Mouse (Mus musculus): ENCODE results near the gene Cdh13. TPM values are rescaled to one million over a fixed set of nuclear protein-coding genes. Genes with fewer than 3 reads are reported as not detected.

Gene Cdh13
- polyA plus RNA-seq, 1 experiment = 9.4 TPM

GRCm38 (mm10) chr8:118455245-118455644 lies 171.7 kb downstream of the Cdh13 start:
- Histone ChIP-seq H3ac (ENCODE audit: control insufficient read depth, insufficient read length, low read depth) (no peak overlapping the region), H3K4me3 (ENCODE audit: insufficient read depth, poor library complexity, severe bottlenecking) (no peak overlapping the region), H3K79me3 (ENCODE audit: low read depth) (no peaks in the 10 kb centered on the region), H3K27me3 (ENCODE audit: control insufficient read depth, insufficient read depth, insufficient read length) (no peaks in the 10 kb centered on the region), H3K79me2 (ENCODE audit: control insufficient read depth, insufficient read depth) (no peaks in the 10 kb centered on the region), H3K36me3 (ENCODE audit: control insufficient read depth, insufficient read depth) (no peaks in the 10 kb centered on the region)
- no peak for TF ChIP-seq USF1 (IDR thresholded peaks at IDR 0.05; ENCODE audit: low read depth)
- TF ChIP-seq MYOD1 (IDR thresholded peaks at IDR 0.05; ENCODE audit: control insufficient read depth, insufficient read length, low read depth) = no peak
- no peak for TF ChIP-seq FOSL1 (IDR thresholded peaks at IDR 0.05; ENCODE audit: insufficient read depth, low read length, poor library complexity, severe bottlenecking)

GRCm38 (mm10) chr8:118465330-118465948 lies 181.9 kb downstream of the Cdh13 start:
- Histone ChIP-seq H3K36me3 (ENCODE audit: control insufficient read depth, insufficient read depth) (no peaks in the 10 kb centered on the region), H3K79me3 (ENCODE audit: low read depth) (no peaks in the 10 kb centered on the region), H3K27me3 (ENCODE audit: control insufficient read depth, insufficient read depth, insufficient read length) (no peaks in the 10 kb centered on the region), H3K4me3 (ENCODE audit: insufficient read depth, poor library complexity, severe bottlenecking) (no peak overlapping the region), H3ac (ENCODE audit: control insufficient read depth, insufficient read length, low read depth) (no peak overlapping the region), H3K79me2 (ENCODE audit: control insufficient read depth, insufficient read depth) (no peaks in the 10 kb centered on the region)
- no peak for TF ChIP-seq CTCF (IDR thresholded peaks at IDR 0.05; ENCODE audit: control insufficient read depth, insufficient read depth, insufficient read length)
- TF ChIP-seq FOSL1 (IDR thresholded peaks at IDR 0.05; ENCODE audit: insufficient read depth, low read length, poor library complexity, severe bottlenecking) = no peak
- TF ChIP-seq MYOD1 (IDR thresholded peaks at IDR 0.05; ENCODE audit: control insufficient read depth, insufficient read length, low read depth) = no peak
- no peak for TF ChIP-seq USF1 (IDR thresholded peaks at IDR 0.05; ENCODE audit: low read depth)
- no peak for TF ChIP-seq MAX (IDR thresholded peaks at IDR 0.05)
- no peak for TF ChIP-seq MYOG (IDR thresholded peaks at IDR 0.05; ENCODE audit: control insufficient read depth, extremely low read depth, insufficient read length)
- no peak for TF ChIP-seq CEBPB (IDR thresholded peaks at IDR 0.05; ENCODE audit: low read depth)

GRCm38 (mm10) chr8:118477587-118477986 lies 194.1 kb downstream of the Cdh13 start:
- Histone ChIP-seq H3K4me3 (ENCODE audit: insufficient read depth, poor library complexity, severe bottlenecking) (no peak overlapping the region), H3K36me3 (ENCODE audit: control insufficient read depth, insufficient read depth) (no peaks in the 10 kb centered on the region), H3K79me2 (ENCODE audit: control insufficient read depth, insufficient read depth) (no peaks in the 10 kb centered on the region), H3K79me3 (ENCODE audit: low read depth) (no peaks in the 10 kb centered on the region), H3ac (ENCODE audit: control insufficient read depth, insufficient read length, low read depth) (no peak overlapping the region), H3K27me3 (ENCODE audit: control insufficient read depth, insufficient read depth, insufficient read length) (no peaks in the 10 kb centered on the region)
- TF ChIP-seq CTCF (IDR thresholded peaks at IDR 0.05; ENCODE audit: control insufficient read depth, insufficient read depth, insufficient read length) (no peak), MYOD1 (IDR thresholded peaks at IDR 0.05; ENCODE audit: control insufficient read depth, insufficient read length, low read depth) (no peak), USF1 (IDR thresholded peaks at IDR 0.05; ENCODE audit: low read depth) (no peak), MAX (IDR thresholded peaks at IDR 0.05) (no peak), MYOG (IDR thresholded peaks at IDR 0.05; ENCODE audit: control insufficient read depth, extremely low read depth, insufficient read length) (no peak), FOSL1 (IDR thresholded peaks at IDR 0.05; ENCODE audit: insufficient read depth, low read length, poor library complexity, severe bottlenecking) (no peak), CEBPB (IDR thresholded peaks at IDR 0.05; ENCODE audit: low read depth) (no peak)

- no peaks in the 10 kb centered on the region for H3K36me3 ChIP-seq (ENCODE audit: control insufficient read depth, insufficient read depth)
- no peaks in the 10 kb centered on the region for H3K79me3 ChIP-seq (ENCODE audit: low read depth)
- no peak overlapping the region for H3ac ChIP-seq (ENCODE audit: control insufficient read depth, insufficient read length, low read depth)
- no peaks in the 10 kb centered on the region for H3K27me3 ChIP-seq (ENCODE audit: control insufficient read depth, insufficient read depth, insufficient read length)
- H3K79me2 ChIP-seq (ENCODE audit: control insufficient read depth, insufficient read depth) = no peaks in the 10 kb centered on the region
- H3K4me3 ChIP-seq (ENCODE audit: insufficient read depth, poor library complexity, severe bottlenecking) = no peak overlapping the region
- TF ChIP-seq FOSL1 (IDR thresholded peaks at IDR 0.05; ENCODE audit: insufficient read depth, low read length, poor library complexity, severe bottlenecking) (no peak), CEBPB (IDR thresholded peaks at IDR 0.05; ENCODE audit: low read depth) (no peak), MYOD1 (IDR thresholded peaks at IDR 0.05; ENCODE audit: control insufficient read depth, insufficient read length, low read depth) (no peak), CTCF (IDR thresholded peaks at IDR 0.05; ENCODE audit: control insufficient read depth, insufficient read depth, insufficient read length) (no peak), USF1 (IDR thresholded peaks at IDR 0.05; ENCODE audit: low read depth) (no peak), MYOG (IDR thresholded peaks at IDR 0.05; ENCODE audit: control insufficient read depth, extremely low read depth, insufficient read length) (no peak), MAX (IDR thresholded peaks at IDR 0.05) (no peak)
Measured at GRCm38 (mm10) chr8:118488735-118489134, 205.2 kb downstream of the Cdh13 start.

- Histone ChIP-seq H3K79me3 (ENCODE audit: low read depth) (no peaks in the 10 kb centered on the region), H3ac (ENCODE audit: control insufficient read depth, insufficient read length, low read depth) (no peak overlapping the region), H3K79me2 (ENCODE audit: control insufficient read depth, insufficient read depth) (no peaks in the 10 kb centered on the region), H3K36me3 (ENCODE audit: control insufficient read depth, insufficient read depth) (no peaks in the 10 kb centered on the region), H3K27me3 (ENCODE audit: control insufficient read depth, insufficient read depth, insufficient read length) (no peaks in the 10 kb centered on the region), H3K4me3 (ENCODE audit: insufficient read depth, poor library complexity, severe bottlenecking) (no peak overlapping the region)
- TF ChIP-seq MYOD1 (IDR thresholded peaks at IDR 0.05; ENCODE audit: control insufficient read depth, insufficient read length, low read depth) (no peak), MYOG (IDR thresholded peaks at IDR 0.05; ENCODE audit: control insufficient read depth, extremely low read depth, insufficient read length) (no peak), CEBPB (IDR thresholded peaks at IDR 0.05; ENCODE audit: low read depth) (no peak), CTCF (IDR thresholded peaks at IDR 0.05; ENCODE audit: control insufficient read depth, insufficient read depth, insufficient read length) (no peak)
Measured at GRCm38 (mm10) chr8:118502509-118502908, 219.0 kb downstream of the Cdh13 start.

GRCm38 (mm10) chr8:118509426-118509825 lies 225.9 kb downstream of the Cdh13 start:
- Histone ChIP-seq H3K27me3 (ENCODE audit: control insufficient read depth, insufficient read depth, insufficient read length) (no peaks in the 10 kb centered on the region), H3K36me3 (ENCODE audit: control insufficient read depth, insufficient read depth) (no peaks in the 10 kb centered on the region), H3ac (ENCODE audit: control insufficient read depth, insufficient read length, low read depth) (no peak overlapping the region), H3K79me3 (ENCODE audit: low read depth) (no peaks in the 10 kb centered on the region), H3K4me3 (ENCODE audit: insufficient read depth, poor library complexity, severe bottlenecking) (no peak overlapping the region), H3K79me2 (ENCODE audit: control insufficient read depth, insufficient read depth) (no peaks in the 10 kb centered on the region)
- TF ChIP-seq MYOG (IDR thresholded peaks at IDR 0.05; ENCODE audit: control insufficient read depth, extremely low read depth, insufficient read length) (no peak), FOSL1 (IDR thresholded peaks at IDR 0.05; ENCODE audit: insufficient read depth, low read length, poor library complexity, severe bottlenecking) (no peak), USF1 (IDR thresholded peaks at IDR 0.05; ENCODE audit: low read depth) (no peak), MAX (IDR thresholded peaks at IDR 0.05) (no peak), MYOD1 (IDR thresholded peaks at IDR 0.05; ENCODE audit: control insufficient read depth, insufficient read length, low read depth) (no peak), CTCF (IDR thresholded peaks at IDR 0.05; ENCODE audit: control insufficient read depth, insufficient read depth, insufficient read length) (no peak), CEBPB (IDR thresholded peaks at IDR 0.05; ENCODE audit: low read depth) (no peak)
